Mouse (Mus musculus) heart, postnatal 14 days (tissue): ENCODE data around the gene Pik3r5. TPM values are rescaled to one million over a fixed set of nuclear protein-coding genes. Genes with fewer than 3 reads are reported as not detected.

Source experiments
- DNase-seq, 2 experiments: peaks; one replicate each; pipeline ENCODE4 v3.0.0; 2021 to 2022
- intact Hi-C: fragments of 180-260 bp; cut with DNase I; formaldehyde crosslinking; loops from one replicate; pipeline ENCODE4 v1.15.1; 2025
- total RNA-seq, 2 experiments: library from RNA; stranded (reverse); gene quantifications; 2 replicates each; pipeline ENCODE4 v1.2.3; 2021

Pik3r5 gene
- total RNA-seq, 2 experiments from 2014 or later, result 1.0 to 1.8 TPM

- intact Hi-C loops, result loop anchor here (10.0 kb wide), 1 partner anchor 505 kb away; no protein-coding TSS in a partner anchor
- DNase-seq, result peak; percentile 58 to 70
Observed at GRCm38 (mm10) chr11:68400021-68400671, 31.8 kb upstream of the Pik3r5 start.

- intact Hi-C loops, result loop anchor here (10.0 kb wide), 1 partner anchor 506 kb away; no protein-coding TSS in a partner anchor
- no peak for DNase-seq
Observed at GRCm38 (mm10) chr11:68400727-68401219, 31.1 kb upstream of the Pik3r5 start, which contains the start of gene Ntn1. TSS of gene Ntn1 (minus strand) at chr11:68400823.

GRCm38 (mm10) chr11:68401428-68401827, 30.5 kb upstream of the Pik3r5 start:
- intact Hi-C loops, result loop anchor here (10.0 kb wide), 1 partner anchor 507 kb away; no protein-coding TSS in a partner anchor
- DNase-seq, result no peak

GRCm38 (mm10) chr11:68404185-68404584, 27.7 kb upstream of the Pik3r5 start:
- intact Hi-C loops, result loop anchor here (10.0 kb wide), 1 partner anchor 509 kb away; no protein-coding TSS in a partner anchor
- DNase-seq, result no peak

GRCm38 (mm10) chr11:68405576-68405975, 26.3 kb upstream of the Pik3r5 start:
- DNase-seq, result no peak
- intact Hi-C loops, result loop anchor here (10.0 kb wide), 1 partner anchor 511 kb away; no protein-coding TSS in a partner anchor

- intact Hi-C loops, result loop anchor here (10.0 kb wide), 1 partner anchor 513 kb away; no protein-coding TSS in a partner anchor
- DNase-seq, result no peak
Observed at GRCm38 (mm10) chr11:68407266-68407926, 24.5 kb upstream of the Pik3r5 start.

- intact Hi-C loops, result loop anchor here (1.0 to 10.0 kb wide), 3 partner anchors 195 to 513 kb away; no protein-coding TSS in a partner anchor
- peak; percentile 74 to 90 for DNase-seq
Observed at GRCm38 (mm10) chr11:68408127-68408526, 23.8 kb upstream of the Pik3r5 start.

GRCm38 (mm10) chr11:68417001-68417400, 14.9 kb upstream of the Pik3r5 start:
- DNase-seq, result no peak
- intact Hi-C loops, result no loop called here

- peak; percentile 40 to 60 for DNase-seq
- intact Hi-C loops, result no loop called here
Observed at GRCm38 (mm10) chr11:68417831-68418230, 14.1 kb upstream of the Pik3r5 start.

- no peak for DNase-seq
- intact Hi-C loops, result no loop called here
Observed at GRCm38 (mm10) chr11:68425492-68426315, 6.2 kb upstream of the Pik3r5 start.

GRCm38 (mm10) chr11:68427083-68427570, 4.8 kb upstream of the Pik3r5 start:
- no peak for DNase-seq
- intact Hi-C loops, result no loop called here

GRCm38 (mm10) chr11:68430662-68431061, 1.3 kb upstream of the Pik3r5 start:
- DNase-seq, result peak in 1 of 2 experiments; percentile 19
- intact Hi-C loops, result loop anchor here (5.0 kb wide), 1 partner anchor 52 kb away; no protein-coding TSS in a partner anchor

- DNase-seq, result no peak
- intact Hi-C loops, result loop anchor here (5.0 kb wide), 1 partner anchor 50 kb away; no protein-coding TSS in a partner anchor
Observed at GRCm38 (mm10) chr11:68432361-68433021, 570 bp downstream of the Pik3r5 start.

- intact Hi-C loops, result loop anchor here (5.0 kb wide), 1 partner anchor 49 kb away; no protein-coding TSS in a partner anchor
Observed at GRCm38 (mm10) chr11:68433534-68433933, 1.6 kb downstream of the Pik3r5 start.

GRCm38 (mm10) chr11:68434697-68435096, 2.8 kb downstream of the Pik3r5 start:
- intact Hi-C loops, result loop anchor here (5.0 kb wide), 1 partner anchor 48 kb away; no protein-coding TSS in a partner anchor
- DNase-seq, result no peak

More at GRCm38 (mm10) chr11:68433534-68433933, 1.6 kb downstream of the Pik3r5 start:
- DNase-seq, result no peak

GRCm38 (mm10) chr11:68435601-68436000, 3.7 kb downstream of the Pik3r5 start:
- DNase-seq, result no peak
- intact Hi-C loops, result no loop called here

GRCm38 (mm10) chr11:68436376-68436775, 4.5 kb downstream of the Pik3r5 start:
- intact Hi-C loops, result no loop called here
- DNase-seq, result no peak

GRCm38 (mm10) chr11:68440100-68440499, 8.2 kb downstream of the Pik3r5 start:
- DNase-seq, result no peak
- intact Hi-C loops, result no loop called here

GRCm38 (mm10) chr11:68440965-68441364, 9.0 kb downstream of the Pik3r5 start:
- DNase-seq, result no peak
- intact Hi-C loops, result no loop called here
